Mouse (Mus musculus): ENCODE measurements around the gene Rilpl1. TPM values are rescaled to one million over a fixed set of nuclear protein-coding genes. Genes with fewer than 3 reads are reported as not detected.
A peak's percentile ranks its signal among the peaks of the same experiment; 100 is the strongest.

The Rilpl1 gene
- polyA plus RNA-seq (2011; ENCODE audit: insufficient read depth, insufficient read length, low replicate concordance, missing spikeins), result 1.4 and 6.2 TPM in 2 replicates

DNA sequence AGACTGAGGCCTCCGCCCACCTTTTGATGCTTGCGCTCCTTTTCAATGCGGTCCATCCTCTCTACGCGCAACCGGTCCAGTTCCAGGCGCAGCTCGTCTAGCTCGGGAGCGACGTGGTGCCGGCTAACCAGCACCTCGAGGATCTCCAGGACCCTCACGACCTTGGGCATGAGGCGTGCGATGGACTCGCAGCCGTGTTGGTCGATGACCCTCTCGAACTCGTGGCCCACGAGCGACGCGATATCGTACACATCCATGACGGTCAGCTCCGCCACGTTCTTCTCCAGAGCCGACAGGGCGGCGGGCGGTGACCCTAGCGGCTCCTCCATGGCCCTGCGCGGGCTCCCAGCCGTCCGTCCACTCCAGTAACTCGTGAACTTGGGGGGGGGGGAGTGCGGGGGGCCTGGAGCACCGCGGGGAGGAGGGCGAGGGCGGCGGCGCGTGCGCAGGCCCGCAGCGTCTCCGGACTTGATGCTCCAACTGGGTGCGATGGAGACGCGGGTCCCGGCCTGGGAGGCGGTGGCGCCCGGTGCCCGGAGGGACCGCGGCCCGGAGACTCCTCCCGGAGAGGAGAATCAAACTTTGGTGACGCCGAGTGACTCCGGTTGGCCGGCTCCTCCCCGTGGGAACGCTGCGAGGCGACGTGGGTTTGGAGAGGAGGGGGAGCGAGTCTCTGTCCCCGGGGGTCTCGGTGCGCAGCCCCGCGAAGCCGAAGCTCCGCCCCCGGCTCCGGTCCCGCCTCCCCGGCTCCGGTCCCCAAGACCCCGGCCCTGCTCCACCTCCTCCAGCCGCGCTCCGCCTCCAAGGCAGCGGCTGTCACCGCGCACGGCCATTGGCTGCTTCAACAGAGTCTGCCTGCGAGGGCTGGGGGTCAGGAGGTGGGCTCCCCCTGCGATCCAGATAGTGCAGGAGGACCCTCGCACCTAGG, at the start of gene Rilpl1:
Rilpl1 (minus strand) TSS at position 737 of the 928 bp plus-strand sequence.
- H3K4me1 ChIP-seq (ENCODE audit: control insufficient read depth, insufficient read depth, low read length), result no peaks in the 10 kb centered on the region
- no peak for TF ChIP-seq CTCF (IDR thresholded peaks at IDR 0.05; ENCODE audit: control insufficient read depth, insufficient read depth, low read length)
- TF ChIP-seq POLR2A (IDR thresholded peaks at IDR 0.05; ENCODE audit: borderline replicate concordance, control insufficient read depth, low read depth, low read length), result no peak
- under 1% methylated on average over 95 of the region's 96 CpGs for WGBS
- peak within 1 kb of the TSS; percentile 54 for H3K4me3 ChIP-seq (replicated peaks; ENCODE audit: control insufficient read depth, low read depth, low read length)
- no peak within 1 kb of the TSS for H3K27ac ChIP-seq (ENCODE audit: control insufficient read depth, insufficient read depth, low read depth, low read length, poor library complexity)

DNA sequence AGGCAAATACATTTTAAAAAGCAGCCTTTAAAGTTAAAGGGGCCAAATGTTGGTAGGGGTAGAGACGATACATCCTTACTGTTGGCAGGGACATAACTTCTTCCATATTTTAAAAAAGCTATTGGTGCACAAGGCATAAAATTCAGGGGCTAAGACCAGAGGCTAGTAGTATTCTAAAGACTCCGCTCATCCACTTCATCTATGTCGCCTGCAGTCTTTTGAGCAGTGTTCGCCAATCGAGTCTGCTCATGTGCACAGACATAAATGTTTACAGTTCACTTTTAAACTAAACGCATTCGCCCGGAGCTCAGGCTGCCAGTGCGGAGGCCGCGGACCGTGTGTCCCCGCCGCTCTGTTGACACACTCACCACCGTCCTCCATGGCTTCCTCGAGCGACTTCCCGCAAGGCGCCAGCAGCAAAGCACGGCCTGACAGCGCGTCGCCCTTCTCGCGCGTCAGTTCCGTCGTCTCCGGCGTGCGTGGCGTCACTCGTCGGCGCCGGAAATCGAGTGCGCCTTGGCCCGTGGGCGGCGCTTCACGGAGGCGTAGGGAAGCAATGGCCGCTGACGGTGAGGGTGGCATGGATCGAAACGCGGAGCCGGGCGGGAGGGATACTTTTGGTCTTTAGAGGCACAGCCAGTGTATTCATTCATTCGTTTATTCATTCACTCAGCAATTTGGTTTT, 47.6 kb upstream of the Rilpl1 start, which contains the start of the genes Eif2b1 and Gtf2h3:
Eif2b1 (minus strand) TSS at position 499 of the 685 bp plus-strand sequence.
Gtf2h3 (plus strand) TSS at position 508 of the 685 bp plus-strand sequence.
- H3K4me1 ChIP-seq (ENCODE audit: control insufficient read depth, insufficient read depth, low read length), result no peaks in the 10 kb centered on the region; the same call in 1 of the 2 replicates
- TF ChIP-seq CTCF (IDR thresholded peaks at IDR 0.05; ENCODE audit: control insufficient read depth, insufficient read depth, low read length) (no peak), POLR2A (IDR thresholded peaks at IDR 0.05; ENCODE audit: borderline replicate concordance, control insufficient read depth, low read depth, low read length) (peak; percentile 94; the same call in 1 of the 2 replicates)
- H3K27ac ChIP-seq (ENCODE audit: control insufficient read depth, insufficient read depth, low read depth, low read length, poor library complexity), result peak within 1 kb of the TSS; percentile 43
- H3K4me3 ChIP-seq (replicated peaks; ENCODE audit: control insufficient read depth, low read depth, low read length), result peak within 1 kb of the TSS; percentile 82
- WGBS, result 1% methylated on average over 51 of the region's 51 CpGs

DNA sequence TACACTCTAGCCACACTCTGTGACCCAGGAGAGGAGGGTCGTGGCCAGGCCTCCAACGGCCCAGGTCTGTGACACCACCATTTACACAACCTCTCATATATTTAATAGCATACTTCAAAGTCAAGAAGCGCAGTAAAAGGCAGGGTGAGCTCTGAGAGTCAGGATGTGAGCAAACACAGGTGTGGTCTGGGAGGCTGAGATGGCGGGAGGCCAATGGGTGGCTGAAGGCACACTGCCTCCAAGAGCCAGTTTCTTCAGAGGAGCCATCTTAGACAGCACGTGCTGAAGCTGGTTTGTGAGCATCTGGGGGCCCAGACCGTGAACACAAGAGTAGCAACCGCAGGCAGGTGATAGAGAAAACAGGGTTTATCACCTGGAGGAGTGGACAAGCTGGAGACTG, 44.3 kb upstream of the Rilpl1 start:
- 88% methylated on average over 7 of the region's 7 CpGs for WGBS
- no peak overlapping the region for H3K27ac ChIP-seq (ENCODE audit: control insufficient read depth, insufficient read depth, low read depth, low read length, poor library complexity)
- H3K4me1 ChIP-seq (ENCODE audit: control insufficient read depth, insufficient read depth, low read length), result no peaks in the 10 kb centered on the region; the same call in none of the 2 replicates
- TF ChIP-seq CTCF (IDR thresholded peaks at IDR 0.05; ENCODE audit: control insufficient read depth, insufficient read depth, low read length), result no peak
- no peak for TF ChIP-seq POLR2A (IDR thresholded peaks at IDR 0.05; ENCODE audit: borderline replicate concordance, control insufficient read depth, low read depth, low read length)
- no peak overlapping the region for H3K4me3 ChIP-seq (replicated peaks; ENCODE audit: control insufficient read depth, low read depth, low read length)

DNA sequence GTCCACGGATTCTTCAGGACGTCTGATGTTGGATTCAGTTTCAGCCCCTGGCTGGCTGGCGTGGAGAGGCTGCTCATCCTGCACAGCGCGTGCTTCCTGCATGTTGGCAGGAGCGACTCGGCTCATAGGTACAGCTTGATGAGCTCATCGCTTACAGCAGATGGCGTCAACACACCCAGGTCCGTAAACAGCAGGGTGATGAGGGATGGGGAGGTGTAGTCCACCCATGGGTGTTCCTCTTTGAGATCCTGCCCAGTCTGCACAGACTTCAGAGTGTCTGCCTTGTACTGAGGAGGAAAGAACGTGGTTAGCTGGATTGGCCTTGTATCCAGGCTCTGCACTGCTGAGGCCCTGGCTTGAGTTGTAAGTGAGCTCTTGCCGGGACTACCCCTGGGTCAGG, 39.9 kb upstream of the Rilpl1 start:
- H3K4me3 ChIP-seq (replicated peaks; ENCODE audit: control insufficient read depth, low read depth, low read length), result no peak overlapping the region
- no peaks in the 10 kb centered on the region; the same call in 1 of the 2 replicates for H3K4me1 ChIP-seq (ENCODE audit: control insufficient read depth, insufficient read depth, low read length)
- H3K27ac ChIP-seq (ENCODE audit: control insufficient read depth, insufficient read depth, low read depth, low read length, poor library complexity), result no peak overlapping the region
- TF ChIP-seq CTCF (IDR thresholded peaks at IDR 0.05; ENCODE audit: control insufficient read depth, insufficient read depth, low read length) (peak; percentile 5; the same call in 1 of the 2 replicates), POLR2A (IDR thresholded peaks at IDR 0.05; ENCODE audit: borderline replicate concordance, control insufficient read depth, low read depth, low read length) (no peak)
- 88% methylated on average over 12 of the region's 12 CpGs for WGBS

DNA sequence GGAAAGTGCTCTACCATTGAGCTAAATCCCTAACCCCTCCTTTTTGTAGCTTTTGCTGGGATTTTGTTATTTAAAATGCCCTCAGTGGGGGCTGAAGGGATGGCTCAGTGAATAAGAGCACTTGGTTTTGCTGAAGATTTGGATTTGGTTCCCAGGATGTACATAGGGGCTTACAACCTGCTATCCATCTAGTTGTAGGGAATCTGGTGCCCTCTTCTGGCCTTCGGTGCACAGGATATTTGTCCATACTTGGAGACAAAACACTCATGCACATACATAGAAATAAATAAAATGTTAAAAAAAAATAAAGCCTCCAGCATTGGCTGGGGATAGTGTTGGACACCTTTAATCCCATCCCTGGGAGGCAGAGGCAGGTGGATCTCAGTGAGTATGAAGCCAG, 24.0 kb upstream of the Rilpl1 start:
- no peak overlapping the region for H3K27ac ChIP-seq (ENCODE audit: control insufficient read depth, insufficient read depth, low read depth, low read length, poor library complexity)

DNA sequence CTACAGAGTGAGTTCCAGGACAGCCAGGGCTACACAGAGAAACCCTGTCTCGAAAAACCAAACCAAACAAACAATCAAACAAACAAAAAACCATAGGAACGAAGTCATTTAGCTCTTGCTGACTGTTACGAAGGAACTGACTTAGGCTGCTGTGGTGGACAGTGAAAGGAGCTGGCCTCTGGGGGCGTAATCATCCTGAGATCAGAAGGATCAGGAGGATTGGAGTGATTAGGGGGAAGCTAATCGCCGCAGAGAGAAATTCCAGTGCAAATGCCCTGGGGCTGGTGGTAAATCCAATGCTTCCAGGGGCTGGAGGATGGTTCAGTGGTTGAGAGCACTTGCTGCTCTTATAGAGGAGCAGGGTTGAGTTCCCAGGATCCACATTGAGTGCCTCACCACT, 22.4 kb upstream of the Rilpl1 start:
- no peak overlapping the region for H3K27ac ChIP-seq (ENCODE audit: control insufficient read depth, insufficient read depth, low read depth, low read length, poor library complexity)
- no peaks in the 10 kb centered on the region; the same call in 1 of the 2 replicates for H3K4me1 ChIP-seq (ENCODE audit: control insufficient read depth, insufficient read depth, low read length)
- WGBS, result 72% methylated on average over 6 of the region's 6 CpGs
- no peak overlapping the region for H3K4me3 ChIP-seq (replicated peaks; ENCODE audit: control insufficient read depth, low read depth, low read length)
- TF ChIP-seq CTCF (IDR thresholded peaks at IDR 0.05; ENCODE audit: control insufficient read depth, insufficient read depth, low read length) (no peak), POLR2A (IDR thresholded peaks at IDR 0.05; ENCODE audit: borderline replicate concordance, control insufficient read depth, low read depth, low read length) (no peak)

More for the DNA sequence above, 24.0 kb upstream of the Rilpl1 start:
- Histone ChIP-seq H3K4me3 (replicated peaks; ENCODE audit: control insufficient read depth, low read depth, low read length) (no peak overlapping the region), H3K4me1 (ENCODE audit: control insufficient read depth, insufficient read depth, low read length) (no peaks in the 10 kb centered on the region; the same call in 1 of the 2 replicates)
- WGBS, result 69% methylated on average over 1 of the region's 1 CpGs
- TF ChIP-seq CTCF (IDR thresholded peaks at IDR 0.05; ENCODE audit: control insufficient read depth, insufficient read depth, low read length), result no peak
- TF ChIP-seq POLR2A (IDR thresholded peaks at IDR 0.05; ENCODE audit: borderline replicate concordance, control insufficient read depth, low read depth, low read length), result no peak

DNA sequence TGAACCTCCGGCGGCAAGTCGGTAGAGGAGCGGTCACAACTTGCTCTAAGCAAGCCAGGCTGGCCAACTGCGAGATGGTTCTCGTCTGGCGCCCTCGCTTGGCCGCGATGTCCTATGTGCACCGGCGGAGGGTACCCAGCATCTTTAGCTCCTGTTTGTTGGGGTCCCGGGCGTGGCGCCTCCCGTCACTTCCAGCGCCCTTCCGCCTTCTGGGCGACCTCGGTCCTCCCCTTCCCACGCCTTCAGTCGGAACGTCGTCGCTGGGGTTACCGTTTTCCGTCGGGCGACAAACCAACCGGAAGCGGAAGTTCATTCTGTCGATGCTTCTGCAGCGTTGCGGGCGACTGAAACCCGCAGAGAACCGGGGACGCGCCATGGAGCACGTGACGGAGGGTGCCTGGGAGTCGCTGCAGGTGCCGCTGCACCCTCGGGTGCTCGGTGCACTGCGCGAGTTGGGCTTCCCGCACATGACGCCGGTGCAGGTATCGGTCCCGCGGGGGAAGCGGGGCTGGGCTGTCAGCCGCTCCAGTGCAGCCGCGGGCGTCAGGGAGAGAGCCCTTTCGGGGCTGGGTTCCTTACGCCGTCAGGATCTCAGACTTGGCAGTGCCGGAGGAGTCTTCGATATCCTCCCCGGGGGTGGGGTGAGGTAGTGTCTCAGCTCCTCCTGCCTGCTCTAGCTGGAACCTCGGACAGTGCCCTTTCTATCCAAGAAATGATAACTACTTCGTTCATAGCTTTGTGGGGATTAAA, 21.5 kb upstream of the Rilpl1 start, which contains the start of gene Ddx55:
Ddx55 (plus strand) TSS at position 307 of the 750 bp plus-strand sequence.
- peak; percentile 93 for TF ChIP-seq POLR2A (IDR thresholded peaks at IDR 0.05; ENCODE audit: borderline replicate concordance, control insufficient read depth, low read depth, low read length)
- TF ChIP-seq CTCF (IDR thresholded peaks at IDR 0.05; ENCODE audit: control insufficient read depth, insufficient read depth, low read length), result peak; percentile 0; the same call in 1 of the 2 replicates
- Histone ChIP-seq H3K4me3 (replicated peaks; ENCODE audit: control insufficient read depth, low read depth, low read length) (peak within 1 kb of the TSS; percentile 87), H3K4me1 (ENCODE audit: control insufficient read depth, insufficient read depth, low read length) (no peaks in the 10 kb centered on the region; the same call in 1 of the 2 replicates), H3K27ac (ENCODE audit: control insufficient read depth, insufficient read depth, low read depth, low read length, poor library complexity) (peak within 1 kb of the TSS; percentile 93)
- under 1% methylated on average over 66 of the region's 66 CpGs for WGBS
